Mouse (Mus musculus) right cerebral cortex, postnatal 14 days (tissue): Measurements from ENCODE around the gene Crat.
A peak's percentile ranks its signal among the peaks of the same experiment; 100 is the strongest.

ENCODE experiments used
- DNase-seq: peaks from one replicate; pipeline ENCODE4 v3.0.0; 2022

Gene Crat

DNA sequence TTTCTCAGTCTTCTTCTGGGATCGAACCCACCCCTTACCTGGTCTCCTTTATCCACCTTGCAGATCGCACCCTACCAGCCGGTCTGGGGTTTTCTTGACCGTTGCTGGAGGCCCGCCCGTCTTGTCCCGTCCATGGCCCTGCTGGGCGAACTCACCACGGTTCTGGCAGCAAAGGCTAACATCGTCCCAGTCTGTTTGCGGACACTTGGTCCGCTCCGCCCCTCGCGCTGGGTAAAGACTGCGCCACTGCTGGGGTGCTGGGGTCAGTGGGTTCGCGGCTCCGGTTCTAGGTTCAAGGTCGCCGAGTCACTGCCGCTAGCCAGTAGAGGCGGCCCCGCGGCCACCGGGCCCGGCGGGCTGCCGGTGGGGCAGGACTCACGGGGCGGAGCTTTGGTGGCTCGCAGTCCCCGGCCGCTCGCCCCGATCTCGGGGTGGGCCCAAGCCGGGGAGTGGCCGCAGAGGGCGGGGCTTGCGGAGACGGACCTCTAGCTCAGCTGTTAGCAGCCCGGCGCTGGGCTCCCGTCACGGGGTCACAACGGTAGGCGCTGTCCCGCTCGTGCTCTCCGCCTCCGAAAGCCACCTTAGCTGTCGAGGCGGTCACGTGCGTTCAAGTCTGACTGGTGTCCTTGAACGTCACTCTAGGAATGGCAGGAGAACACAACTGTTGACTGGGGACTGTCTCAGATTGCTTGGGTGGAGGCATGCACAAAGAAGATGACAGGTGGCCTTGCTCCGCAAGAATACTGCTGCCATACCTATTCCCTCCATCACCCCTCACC, at the start of gene Crat:
TSS of gene Crat (minus strand) at position 657 of the 779 bp plus-strand sequence.
- DNase-seq = peak; percentile 90

DNA sequence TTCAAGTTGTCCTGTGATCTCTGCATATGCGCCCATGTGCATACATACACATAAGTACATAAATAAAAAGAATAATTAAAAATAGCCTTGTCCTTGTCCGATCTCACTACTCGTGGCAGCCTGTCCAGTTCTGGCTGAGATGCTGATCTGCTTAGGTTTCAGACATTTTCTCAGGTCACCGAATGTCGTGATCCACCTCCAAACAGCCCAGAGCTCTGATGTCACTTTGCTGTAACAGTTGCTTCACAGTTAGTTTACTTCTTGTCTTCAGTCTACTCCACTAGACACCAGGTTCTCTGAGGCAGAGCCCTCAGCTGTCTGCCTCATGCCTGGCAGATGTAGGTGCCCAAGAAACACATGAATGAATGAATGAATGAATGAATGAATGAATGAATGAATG, 48.8 kb upstream of the Crat start:
- no peak for DNase-seq

DNA sequence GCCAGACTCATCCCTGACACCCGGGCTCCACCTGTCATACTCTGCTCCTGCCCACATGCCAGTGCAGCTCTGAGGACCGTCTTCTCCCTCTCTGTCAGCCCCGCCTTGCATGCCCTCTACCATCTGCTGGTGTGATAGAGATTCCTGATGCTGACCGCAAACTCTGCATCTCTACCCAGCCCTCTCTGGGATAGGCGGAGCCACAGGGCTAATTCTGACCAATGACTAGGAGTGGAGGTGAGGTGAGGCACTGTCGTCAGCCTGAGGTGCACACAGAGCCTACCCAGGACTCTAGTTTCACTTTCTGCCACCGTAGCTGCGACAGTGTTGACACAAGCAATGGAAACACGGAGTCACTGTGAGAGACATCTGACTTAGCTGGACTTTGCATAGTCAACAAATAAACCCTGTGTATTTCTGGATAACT, 48.3 kb upstream of the Crat start:
- no peak for DNase-seq

DNA sequence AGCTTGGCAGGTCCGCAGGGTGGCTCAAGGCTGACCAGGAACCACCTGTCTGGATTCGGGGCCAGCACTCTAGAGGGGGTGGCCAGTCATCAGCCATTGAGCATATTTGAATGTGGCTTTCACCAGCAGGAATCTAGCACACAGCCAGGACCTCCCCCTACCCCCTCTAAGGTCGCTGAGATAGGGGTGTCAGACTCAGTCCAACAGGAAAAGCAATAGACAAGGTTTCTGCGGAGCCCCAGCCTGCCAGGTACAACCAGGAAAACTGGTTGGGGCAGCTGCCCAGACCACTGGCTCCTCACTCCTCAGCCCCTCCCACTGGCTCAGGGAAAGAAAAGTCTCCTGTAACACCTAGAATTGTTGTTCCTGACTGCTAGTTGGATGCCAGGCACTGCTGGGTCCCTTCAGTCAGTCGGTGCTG, 47.7 kb upstream of the Crat start:
- no peak for DNase-seq

DNA sequence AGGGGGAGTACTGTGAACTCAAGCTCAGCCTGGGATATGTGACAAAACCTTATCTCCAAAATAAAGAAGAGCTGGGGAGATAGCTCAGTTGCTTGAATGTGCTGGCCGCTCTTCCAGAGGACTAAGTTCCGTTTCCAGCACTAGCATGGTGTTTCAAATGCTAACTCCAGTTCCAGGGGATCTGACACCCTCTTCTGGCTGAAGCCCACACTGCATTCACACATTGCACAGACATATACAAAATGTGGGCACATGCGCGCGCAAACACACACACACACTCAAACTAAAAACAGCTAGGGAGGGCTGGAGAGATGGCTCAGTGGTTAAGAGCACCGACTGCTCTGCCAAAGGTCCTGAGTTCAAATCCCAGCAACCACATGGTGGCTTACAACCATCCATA, 43.6 kb upstream of the Crat start:
- no peak for DNase-seq

DNA sequence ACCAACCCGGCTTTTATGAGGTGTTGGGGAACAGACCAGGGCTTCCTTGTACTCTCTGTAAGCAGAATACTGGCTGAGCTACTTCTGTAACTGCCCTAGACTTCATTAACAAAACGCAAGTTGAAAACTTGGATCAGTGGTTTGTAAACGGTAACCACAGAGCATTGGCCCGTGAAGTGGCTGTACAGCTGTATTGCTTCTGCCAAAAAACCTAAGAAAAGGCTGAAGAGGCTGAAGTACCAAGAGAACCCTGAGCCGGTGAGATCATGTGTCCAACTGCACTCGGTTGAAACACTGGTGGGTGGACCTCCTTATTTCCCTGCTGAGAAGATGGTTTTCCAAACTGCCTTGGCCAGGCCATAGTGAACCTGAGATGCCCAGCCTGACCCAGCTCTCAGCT, 42.7 kb upstream of the Crat start:
- DNase-seq = no peak

DNA sequence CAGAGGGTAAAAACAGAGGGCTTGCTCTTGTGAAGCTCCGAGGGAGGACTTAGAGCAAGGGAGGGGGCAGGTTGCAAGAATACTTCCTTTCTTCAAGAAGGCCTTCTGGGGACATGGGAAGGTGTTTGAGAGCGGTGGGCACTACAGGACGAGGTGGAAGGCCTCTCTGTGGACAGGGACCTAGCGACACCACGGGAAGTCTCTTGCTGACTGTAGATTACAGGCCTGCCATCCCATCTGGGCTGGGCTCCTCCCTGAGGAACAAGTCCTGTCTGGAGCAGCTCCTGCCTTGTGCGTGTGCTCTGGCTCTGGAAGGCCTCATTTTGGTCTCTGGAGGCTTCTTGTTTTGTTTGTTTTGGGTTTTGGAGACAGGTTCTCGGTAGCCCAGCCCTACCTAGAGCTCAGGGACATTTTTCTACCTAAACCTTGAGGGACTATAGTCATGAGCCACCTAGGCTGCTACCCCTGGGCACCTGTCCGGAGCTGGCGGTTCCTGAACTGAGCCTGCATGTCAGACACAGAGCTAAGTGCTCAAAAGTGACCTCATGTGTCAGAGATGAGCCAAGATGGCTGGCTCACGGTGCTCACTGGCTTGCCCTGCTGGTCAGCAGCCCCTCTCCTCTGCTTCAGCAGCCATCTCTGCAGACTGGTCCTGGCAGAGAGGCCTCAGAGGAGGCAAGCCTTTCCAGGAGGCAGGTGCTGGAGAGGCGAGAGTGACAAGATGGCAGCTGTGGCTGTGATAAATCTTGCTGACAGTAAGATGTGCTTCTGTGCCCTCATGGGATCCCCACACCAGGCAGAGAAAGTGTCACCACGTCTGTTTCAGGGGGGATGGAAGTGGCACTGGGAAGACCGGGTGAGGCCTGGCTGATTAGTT, 40.7 kb upstream of the Crat start:
- no peak for DNase-seq

DNA sequence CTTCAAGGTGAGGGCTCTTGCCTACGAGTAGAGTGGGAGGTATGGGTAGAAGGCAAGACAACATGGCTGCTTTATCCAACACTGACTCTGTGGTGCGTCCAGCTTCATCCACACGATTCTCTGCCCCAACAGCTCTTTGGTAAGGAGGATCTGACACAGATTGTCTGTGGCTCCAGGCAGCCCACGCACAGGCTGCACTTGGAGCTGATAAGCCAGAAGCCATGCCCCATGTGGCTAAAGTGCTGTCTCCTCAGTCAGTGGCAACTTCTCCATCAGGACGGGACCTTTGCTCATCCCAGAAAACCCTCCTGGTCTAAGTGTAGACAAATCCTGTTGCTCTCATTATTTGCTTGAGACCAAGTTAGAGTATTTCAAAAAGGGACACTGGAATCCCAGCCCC, 39.0 kb upstream of the Crat start:
- no peak for DNase-seq

DNA sequence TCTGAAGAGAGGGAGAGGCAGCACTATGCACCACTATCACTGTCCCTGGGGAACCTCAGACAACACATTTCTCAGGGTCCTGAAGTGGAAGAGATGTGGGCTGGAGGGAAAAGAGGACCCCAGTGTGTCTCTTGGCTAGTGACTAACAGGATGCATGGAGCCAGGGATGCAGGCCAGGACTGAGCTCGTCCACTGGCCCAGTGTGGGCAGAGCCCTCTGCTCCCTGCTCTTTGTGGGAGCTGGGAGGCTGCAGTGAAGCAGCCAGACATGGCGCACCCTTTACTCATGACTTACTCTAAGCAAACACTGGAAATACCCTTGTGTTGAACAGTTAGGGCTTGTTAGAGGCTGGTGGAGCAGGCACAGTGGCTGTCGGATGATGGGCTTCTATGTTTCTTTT, 38.0 kb upstream of the Crat start:
- no peak for DNase-seq

DNA sequence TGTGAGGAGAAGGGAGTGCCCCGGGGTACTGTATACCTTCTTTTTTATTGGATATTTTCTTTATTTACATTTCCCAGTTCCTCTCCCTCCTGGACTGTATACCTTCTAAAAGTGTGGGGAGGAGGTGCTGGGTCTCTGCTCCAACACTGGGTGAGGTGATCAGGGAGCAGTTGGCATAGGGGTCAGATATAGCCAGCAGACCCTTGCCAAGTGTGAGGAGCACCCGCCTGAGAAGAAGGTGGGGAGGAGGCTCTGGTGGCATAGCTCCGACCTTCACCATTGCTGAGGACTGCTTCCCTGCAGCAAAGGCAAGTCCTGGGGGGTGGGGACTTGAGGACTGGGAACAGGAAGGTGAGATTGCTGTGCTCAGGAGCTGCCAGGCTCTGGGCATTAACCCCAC, 35.9 kb upstream of the Crat start:
- DNase-seq = no peak

DNA sequence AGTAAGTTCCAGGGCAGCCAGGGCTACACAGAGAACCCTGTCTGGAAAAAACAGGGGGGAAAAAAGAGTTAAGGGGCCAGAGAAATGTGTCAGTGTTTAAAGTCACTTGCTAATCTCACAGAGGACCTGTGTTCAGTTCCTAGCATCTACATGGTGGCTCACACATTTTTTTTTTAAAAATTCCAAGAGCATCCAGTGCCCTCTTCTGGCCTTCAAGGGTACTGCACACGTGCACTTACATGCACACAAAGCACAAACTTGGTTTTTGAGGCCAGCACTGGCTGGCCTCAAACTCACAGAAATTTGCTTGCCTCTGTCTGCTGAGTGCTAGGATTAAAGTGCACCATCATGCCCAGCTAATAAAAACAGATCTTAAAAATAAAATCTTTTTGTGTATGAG, 34.9 kb upstream of the Crat start:
- DNase-seq = no peak

DNA sequence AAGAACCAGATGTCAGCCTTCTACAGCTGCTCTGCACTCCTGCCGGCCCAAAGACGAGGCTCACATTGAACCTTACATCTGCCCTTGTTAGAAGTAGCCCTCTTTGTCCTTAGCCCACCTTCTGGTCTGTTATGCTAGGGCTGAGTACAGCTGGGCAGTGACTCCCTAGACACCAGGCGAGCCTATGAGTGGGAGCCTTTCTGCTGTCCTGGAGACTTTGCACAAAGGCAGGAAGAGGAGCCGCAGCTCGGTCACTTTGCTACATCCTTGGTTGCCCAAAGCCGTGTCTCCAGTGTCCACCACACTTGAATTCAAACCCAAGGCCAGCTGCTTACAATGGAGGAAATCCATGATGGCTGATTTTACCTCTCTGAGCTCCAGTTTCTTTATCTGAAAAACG, 32.8 kb upstream of the Crat start:
- no peak for DNase-seq

DNA sequence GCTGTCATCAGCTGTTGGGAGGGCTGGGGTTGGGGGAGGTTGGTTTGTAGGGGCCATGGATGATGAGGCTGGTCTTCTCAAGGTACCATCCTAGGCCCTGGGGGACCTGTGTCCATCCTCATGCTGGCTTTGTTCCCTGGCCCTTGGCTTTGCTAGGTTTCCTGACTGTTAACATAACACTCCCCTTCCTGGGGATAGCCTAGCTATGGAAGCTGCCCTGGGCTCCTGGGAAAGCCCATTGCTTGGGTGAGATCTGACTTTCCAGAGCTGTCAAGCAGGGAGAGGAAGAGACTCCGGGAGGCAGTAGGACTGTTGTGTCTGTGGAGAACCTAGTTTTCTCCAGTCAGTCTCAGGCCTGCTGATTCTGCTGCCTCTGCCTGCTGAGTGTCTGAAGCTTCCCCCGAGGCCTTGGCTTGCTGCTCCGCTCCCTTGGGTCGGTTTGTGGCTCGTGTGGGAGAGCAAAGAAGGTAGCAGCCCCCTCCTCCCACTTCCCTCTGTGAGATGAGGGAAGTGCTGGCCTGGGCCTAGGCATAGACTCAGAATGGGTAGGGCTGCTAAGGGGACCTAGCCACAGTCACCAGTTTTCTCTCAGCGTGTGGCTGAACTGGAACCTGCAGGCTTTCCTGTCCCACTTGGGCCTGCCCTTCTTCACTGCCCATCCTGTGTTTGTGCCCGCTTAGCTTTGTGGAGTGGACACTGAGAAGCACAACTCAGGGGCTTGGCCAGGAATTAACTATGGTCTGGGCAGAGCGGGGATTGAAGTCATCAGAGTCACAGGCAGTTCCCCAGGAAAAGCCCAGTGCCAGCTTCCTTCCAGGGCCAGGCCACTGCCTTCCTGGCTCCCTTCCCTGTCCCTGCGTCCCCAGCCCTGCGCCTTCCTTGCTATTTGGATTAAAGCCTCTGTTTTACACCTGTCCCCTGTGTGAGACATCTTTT, 31.5 kb upstream of the Crat start:
- no peak for DNase-seq

DNA sequence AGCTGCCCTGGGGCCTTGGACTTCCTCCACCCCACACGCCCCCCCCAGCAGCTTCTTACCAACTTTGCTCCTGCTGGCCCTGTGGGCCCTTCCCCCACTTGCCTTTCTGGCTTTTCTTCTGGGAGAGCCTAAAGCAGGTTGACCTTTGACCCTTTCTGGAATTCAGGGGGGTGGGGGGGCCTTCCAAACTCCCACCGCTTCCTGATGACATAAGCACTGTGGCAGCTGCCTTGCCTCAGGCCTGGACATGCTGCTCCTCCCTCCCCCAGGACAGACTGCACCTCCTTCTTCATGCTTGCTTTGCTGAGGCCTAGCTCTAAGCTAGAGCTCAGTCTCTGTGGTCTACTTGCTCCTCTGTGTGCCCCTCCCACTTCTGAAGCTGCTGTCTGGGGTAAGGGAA, 29.7 kb upstream of the Crat start:
- no peak for DNase-seq

DNA sequence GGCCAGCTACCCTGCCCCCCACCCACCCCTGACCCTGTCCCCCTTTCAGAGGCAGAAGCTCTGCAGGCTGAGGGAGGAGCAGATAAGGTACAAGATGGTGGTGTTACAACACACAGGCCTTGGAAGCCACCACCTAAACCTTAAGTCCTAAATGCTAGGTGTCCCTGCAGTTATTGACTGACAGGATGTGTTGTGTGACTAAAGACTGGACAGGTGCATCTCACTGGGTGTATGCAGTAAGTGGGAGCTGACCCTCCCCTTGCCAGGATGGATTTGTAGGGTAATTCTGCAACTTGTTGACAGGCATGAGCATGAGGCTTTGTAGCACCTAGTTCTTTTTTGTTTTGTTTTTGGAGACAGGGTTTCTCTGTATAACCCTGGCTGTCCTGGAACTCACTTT, 28.8 kb upstream of the Crat start:
- DNase-seq = no peak

DNA sequence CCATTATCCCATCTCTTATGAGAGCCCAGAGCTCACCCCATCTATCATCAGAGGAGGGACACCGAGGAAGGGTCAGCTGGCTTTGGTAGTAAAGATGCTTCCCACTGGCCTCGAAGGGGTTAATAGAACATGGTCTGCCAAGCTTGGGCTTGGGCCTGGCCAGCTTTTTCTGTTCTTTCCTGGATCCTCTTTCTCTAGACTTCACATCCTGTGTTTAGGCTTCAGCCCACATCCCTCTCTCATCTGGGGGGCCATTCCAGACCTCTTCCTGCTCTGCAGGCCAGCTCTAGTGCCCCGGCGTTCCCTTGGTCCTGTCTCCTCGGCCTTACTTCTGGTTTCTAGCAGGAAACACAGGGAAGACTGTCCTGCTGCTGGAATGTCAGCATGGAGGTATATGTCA, 28.4 kb upstream of the Crat start:
- no peak for DNase-seq

DNA sequence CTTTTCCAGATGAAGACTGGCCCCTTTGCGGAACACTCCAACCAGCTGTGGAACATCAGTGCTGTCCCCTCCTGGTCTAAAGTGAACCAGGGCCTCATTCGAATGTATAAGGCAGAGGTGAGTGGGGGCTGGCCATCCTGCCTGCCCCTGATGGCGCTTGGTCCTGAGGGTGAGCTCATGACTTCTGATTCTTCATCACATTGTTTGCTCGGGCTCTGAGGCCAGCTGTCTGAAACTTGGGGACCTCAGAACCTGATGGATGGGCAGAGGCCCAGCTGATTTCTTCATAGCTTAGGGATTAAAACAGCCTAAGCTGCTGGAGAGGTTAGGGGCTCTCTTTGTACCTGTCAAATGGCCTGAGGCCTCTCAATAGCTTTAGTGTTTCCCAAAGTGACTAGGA, 27.7 kb upstream of the Crat start:
- no peak for DNase-seq

DNA sequence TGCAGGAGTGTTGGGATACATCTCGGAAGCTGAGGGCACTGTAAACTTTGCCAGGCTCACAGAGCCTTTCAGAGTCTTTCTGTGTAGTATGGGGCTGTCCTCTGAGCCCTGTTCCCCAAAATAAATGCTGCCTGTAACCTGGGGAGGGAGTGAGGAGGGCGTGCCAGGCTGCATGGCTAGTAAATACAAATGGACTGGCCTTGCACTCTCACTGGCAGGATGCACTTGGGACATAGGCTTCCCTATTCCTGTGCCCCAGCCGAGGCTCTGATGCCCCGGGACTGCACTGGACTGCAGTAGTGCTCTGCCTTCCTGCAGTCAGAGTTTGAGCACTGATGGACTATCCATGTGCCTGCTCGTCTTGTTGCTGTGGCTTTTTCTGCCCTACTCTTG, 26.9 kb upstream of the Crat start:
- DNase-seq = no peak

DNA sequence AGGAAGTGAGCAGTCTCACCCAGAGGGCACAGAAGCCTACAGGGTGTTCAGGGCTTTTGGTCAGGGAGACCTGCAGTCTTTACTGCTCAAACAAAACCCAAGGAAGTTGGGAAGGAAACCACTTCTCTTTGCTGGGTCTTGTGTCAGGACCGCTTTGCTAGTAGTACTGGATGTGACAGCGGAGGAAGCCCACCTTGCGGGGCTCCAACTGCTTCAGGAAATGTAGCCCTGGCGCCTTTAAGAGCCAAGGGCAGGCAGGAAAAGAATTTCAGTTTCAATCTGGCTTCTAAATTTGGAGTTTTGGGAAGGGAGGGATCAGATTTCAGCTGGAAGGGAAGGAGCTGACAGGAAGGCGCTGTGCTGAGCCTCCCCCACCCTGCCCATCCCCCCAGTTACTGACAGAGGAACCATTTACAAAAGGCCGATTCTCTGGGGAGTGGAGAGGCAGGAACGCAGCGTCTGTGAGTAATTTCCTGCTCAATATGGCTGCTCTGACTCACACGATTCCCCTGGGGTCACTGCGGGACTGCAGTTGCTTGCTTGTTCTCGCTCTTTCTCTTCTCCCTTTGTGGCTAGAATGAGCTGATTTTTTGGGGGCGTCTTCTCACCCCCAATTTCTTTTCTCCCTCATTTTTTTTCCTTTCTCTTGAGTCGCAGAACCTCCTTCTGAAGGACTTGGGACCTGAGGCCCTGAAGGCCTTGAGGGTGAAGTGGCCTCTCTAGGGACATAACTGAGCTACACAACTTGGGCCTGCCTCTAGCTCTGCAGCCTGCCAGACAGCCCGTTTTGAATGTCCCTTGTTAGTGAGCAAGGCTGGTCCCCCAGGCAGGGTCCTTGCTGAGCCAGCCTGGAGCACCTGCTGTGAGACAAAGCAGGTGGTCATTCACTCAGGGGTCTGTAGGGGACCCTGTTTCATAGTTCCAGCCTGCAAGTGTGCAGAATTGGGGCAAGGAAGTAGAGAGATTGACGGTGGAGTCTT, 26.2 kb upstream of the Crat start:
- DNase-seq = peak; percentile 62

DNA sequence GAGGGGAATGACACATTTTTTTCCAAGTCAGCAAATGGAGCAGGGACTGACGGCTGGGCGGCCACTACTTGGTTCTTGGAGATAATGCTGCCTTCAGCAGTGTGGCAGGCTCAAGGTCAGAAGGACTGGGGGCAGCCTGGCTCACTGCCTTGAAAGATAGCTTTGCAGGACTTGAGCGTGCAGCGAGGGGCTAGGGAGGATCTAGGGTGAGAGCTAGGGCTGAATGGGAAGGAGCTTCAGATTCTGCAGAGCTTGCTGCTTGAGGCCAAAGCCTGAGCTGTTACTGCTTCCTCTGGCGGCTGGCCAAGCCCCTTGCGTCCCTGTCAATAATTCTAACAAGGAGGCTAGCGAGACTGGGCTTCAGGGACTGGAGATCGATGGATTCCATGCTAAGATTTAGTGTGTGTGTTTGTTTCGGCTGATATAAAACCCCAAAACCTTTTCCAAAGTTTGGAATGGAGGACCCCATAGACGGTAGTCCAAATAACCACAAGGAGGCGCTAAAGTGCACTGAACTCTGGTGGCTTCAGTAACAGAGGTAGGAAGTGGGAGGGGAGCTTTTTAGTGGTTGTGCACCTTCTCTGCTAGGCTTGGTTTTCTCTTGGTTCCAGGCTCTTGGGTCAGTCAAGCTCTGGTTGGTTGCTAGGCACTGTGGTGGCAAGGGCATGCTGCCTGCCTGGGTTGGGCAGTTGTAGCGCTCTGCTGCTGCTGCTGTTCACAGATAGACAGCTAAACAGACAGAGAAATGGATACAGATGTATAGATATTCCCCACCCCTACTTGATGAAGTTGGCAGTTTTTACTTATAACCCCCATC, 25.3 kb upstream of the Crat start:
- peak; percentile 74 for DNase-seq

DNA sequence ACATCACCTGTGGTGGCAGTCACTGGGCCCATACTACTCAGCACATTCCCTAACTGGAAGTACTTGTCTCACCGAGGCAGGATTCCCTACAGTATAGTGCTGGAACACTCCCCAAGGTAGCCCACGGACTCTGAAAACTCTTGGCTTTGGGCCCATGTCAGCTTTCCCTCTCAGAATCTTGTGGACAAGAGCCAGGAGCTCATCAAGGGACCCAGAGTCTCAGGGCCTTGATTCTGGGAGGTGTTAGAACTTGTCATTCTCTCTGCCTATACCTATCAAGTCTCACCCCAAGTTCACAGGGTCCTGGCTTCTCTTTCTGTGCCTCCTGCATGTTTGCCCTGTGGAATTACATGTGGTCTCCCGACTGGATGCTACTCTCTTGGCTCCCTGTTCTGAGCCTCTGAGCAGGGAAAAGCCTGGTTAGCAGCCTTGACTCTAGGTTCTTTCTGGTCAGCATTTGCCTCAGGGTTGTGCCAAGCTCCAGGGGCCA, 24.6 kb upstream of the Crat start:
- DNase-seq = no peak
